Comparison of ENCODE assay signal across 11 mouse cellular contexts in the genomic region with DNA sequence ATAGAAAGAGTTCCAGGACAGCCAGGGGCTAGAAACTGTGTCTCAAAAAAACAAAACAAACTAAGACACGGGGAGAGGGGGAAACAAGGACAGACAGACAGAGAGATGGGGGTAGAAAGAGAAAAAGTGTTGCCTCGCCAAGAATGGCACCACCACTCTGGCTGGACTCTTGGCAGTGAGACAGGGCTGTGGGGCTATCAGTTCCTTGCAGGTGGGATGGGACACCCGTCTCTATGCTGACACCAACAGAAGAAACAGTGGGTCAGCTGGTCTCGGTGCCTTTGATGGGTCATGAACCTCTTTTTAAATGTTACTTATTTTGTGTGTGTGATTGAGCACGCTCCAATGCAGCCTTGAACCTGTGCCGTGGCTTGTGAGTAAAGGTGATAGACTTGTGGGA. TPM values are rescaled to one million over a fixed set of nuclear protein-coding genes. Genes with fewer than 3 reads are reported as not detected.
A peak's percentile ranks its signal among the peaks of the same experiment; 100 is the strongest.
DNase-seq lines count a peak whose midpoint lies in the region; ATAC-seq and TF ChIP-seq lines count a peak whose summit lies in the region.
"Had no signal": no experiment of that assay in that cellular context is flagged by ENCODE, and none has a peak within 500 bp of the region (broad histone marks: within the 10 kb centered on the region; RNA-seq: fewer than 3 reads in every experiment).

No protein-coding gene starts in this region.

- no peak for ATAC-seq in kidney, embryonic 16.5 days (ENCODE audit: low FRiP score, low TSS enrichment)
- no peak for ATAC-seq in heart, postnatal 0 days (ENCODE audit: insufficient read depth, low read depth)
- ATAC-seq in midbrain, embryonic 16.5 days, result no peak
- ATAC-seq: Patski had no signal

- no peak for TF ChIP-seq EP300 in heart, postnatal 0 days (IDR thresholded peaks at IDR 0.05; ENCODE audit: low read depth)

- 0 out of 2 replicates have a peak overlapping the region, but pooled peaks have one; percentile 81 for H3K9ac ChIP-seq in kidney, embryonic 16.5 days (replicated peaks; ENCODE audit: low read length)
- H3K9ac ChIP-seq in heart, postnatal 0 days (replicated peaks; ENCODE audit: low read depth, low read length), result no peak overlapping the region
- peak overlapping the region; percentile 74 for H3K9ac ChIP-seq in midbrain, embryonic 16.5 days (ENCODE audit: low read depth, low read length)

- H3K9me3 ChIP-seq in kidney, embryonic 16.5 days (ENCODE audit: low read length), result no peaks in the 10 kb centered on the region
- H3K9me3 ChIP-seq in heart, postnatal 0 days (replicated peaks; ENCODE audit: control insufficient read depth, low read length), result no peaks in the 10 kb centered on the region
- no peaks in the 10 kb centered on the region for H3K9me3 ChIP-seq in midbrain, embryonic 16.5 days (replicated peaks; ENCODE audit: control insufficient read depth, low read length, poor library complexity, severe bottlenecking)

- H3K36me3 ChIP-seq in kidney, embryonic 16.5 days (ENCODE audit: insufficient read depth, low read length), result no peaks in the 10 kb centered on the region
- H3K36me3 ChIP-seq in heart, postnatal 0 days (replicated peaks; ENCODE audit: control insufficient read depth, insufficient read depth, low read length), result no peaks in the 10 kb centered on the region
- no peaks in the 10 kb centered on the region for H3K36me3 ChIP-seq in midbrain, embryonic 16.5 days (ENCODE audit: control insufficient read depth, insufficient read depth, low read length)

- DNase-seq in cerebellum, adult 11-12 months, result peak; percentile 26
- DNase-seq in cerebellum, postnatal 4 days (ENCODE audit: low spot score in 2 of 2), result no peak
- DNase-seq in kidney, adult 9 months, result no peak
- DNase-seq in heart, postnatal 0 days (ENCODE audit: low spot score), result no peak
- DNase-seq in left cerebral cortex, adult 9 months (ENCODE audit: low spot score in 2 of 2), result no peak
- DNase-seq in layer of hippocampus, postnatal 10 days (ENCODE audit: low spot score in 2 of 2), result no peak
- DNase-seq: layer of hippocampus, postnatal 36 days; thymus, postnatal 25 days had no signal

- H3K4me2 ChIP-seq in kidney, embryonic 16.5 days (replicated peaks; ENCODE audit: low read depth, low read length), result no peak overlapping the region
- no peak overlapping the region for H3K4me2 ChIP-seq in heart, postnatal 0 days (ENCODE audit: low read depth, low read length)
- H3K4me2 ChIP-seq in midbrain, embryonic 16.5 days (ENCODE audit: low read length), result peak overlapping the region; percentile 93

- H3K4me1 ChIP-seq in kidney, embryonic 16.5 days (ENCODE audit: insufficient read depth, low read length), result peaks cover 22% of the 10 kb centered on the region
- H3K4me1 ChIP-seq in heart, postnatal 0 days (ENCODE audit: control insufficient read depth, insufficient read depth), result no peaks in the 10 kb centered on the region; the same call in 1 of the 2 replicates
- H3K4me1 ChIP-seq in midbrain, embryonic 16.5 days (ENCODE audit: control insufficient read depth, insufficient read depth, low read length), result peaks cover 19% of the 10 kb centered on the region

- H3K4me3 ChIP-seq in kidney, embryonic 16.5 days (ENCODE audit: low read length), result no peak overlapping the region
- no peak overlapping the region for H3K4me3 ChIP-seq in heart, postnatal 0 days (ENCODE audit: low read depth, low read length)
- H3K4me3 ChIP-seq in midbrain, embryonic 16.5 days (ENCODE audit: low read depth, low read length), result no peak overlapping the region

- TF ChIP-seq CTCF in heart, postnatal 0 days (IDR thresholded peaks at IDR 0.05; ENCODE audit: low read depth), result no peak

- no peaks in the 10 kb centered on the region for H3K27me3 ChIP-seq in kidney, embryonic 16.5 days (ENCODE audit: insufficient read depth, low read length)
- no peaks in the 10 kb centered on the region for H3K27me3 ChIP-seq in heart, postnatal 0 days (ENCODE audit: control insufficient read depth, insufficient read depth, low read length)
- H3K27me3 ChIP-seq in midbrain, embryonic 16.5 days (ENCODE audit: control insufficient read depth, insufficient read depth, low read depth, low read length), result no peaks in the 10 kb centered on the region
- H3K27me3 ChIP-seq: Patski had no signal

- peak overlapping the region; percentile 93 for H3K27ac ChIP-seq in kidney, embryonic 16.5 days (ENCODE audit: low read length)
- H3K27ac ChIP-seq in heart, postnatal 0 days (ENCODE audit: low read depth), result peak overlapping the region; percentile 91
- peak overlapping the region; percentile 82 for H3K27ac ChIP-seq in midbrain, embryonic 16.5 days (ENCODE audit: low read length)

- WGBS in kidney, embryonic 16.5 days, result 71% methylated on average over 6 of the region's 6 CpGs
- WGBS in heart, postnatal 0 days, result 70% methylated on average over 6 of the region's 6 CpGs
- 72% methylated on average over 6 of the region's 6 CpGs for WGBS in midbrain, embryonic 16.5 days

RNA-seq across cellular contexts. Expression of a gene that starts 6.8 kb away (rescaled TPM):
- 16.3 and 16.6 TPM in 2 replicates for polyA plus RNA-seq in kidney, embryonic 16.5 days (2015; fragmentation: Nextera tagmentation; extraction: Ambion mirVana)
- 7.3 and 14.8 TPM in 2 replicates for total RNA-seq in heart, postnatal 0 days (2014; rRNA removed; ENCODE audit: low replicate concordance)
- polyA plus RNA-seq in heart, postnatal 0 days (2015; fragmentation: Nextera tagmentation; extraction: Ambion mirVana), result 4.0 and 4.5 TPM in 2 replicates
- polyA plus RNA-seq in midbrain, embryonic 16.5 days (2015; fragmentation: Nextera tagmentation; extraction: Ambion mirVana), result 26.8 and 27.3 TPM in 2 replicates
- total RNA-seq in layer of hippocampus, postnatal 10 days (2021), result 10 to 100 TPM; 28.8 to 30.7 TPM

RNA-seq across cellular contexts. Expression of a gene that starts 9.7 kb away (rescaled TPM):
- polyA plus RNA-seq in kidney, embryonic 16.5 days (2015; fragmentation: Nextera tagmentation; extraction: Ambion mirVana), result 53.7 and 55.3 TPM in 2 replicates
- 99.2 and 113 TPM in 2 replicates for total RNA-seq in heart, postnatal 0 days (2014; rRNA removed; ENCODE audit: low replicate concordance)
- polyA plus RNA-seq in heart, postnatal 0 days (2015; fragmentation: Nextera tagmentation; extraction: Ambion mirVana), result 20.4 and 23.1 TPM in 2 replicates
- 4.8 and 6.0 TPM in 2 replicates for polyA plus RNA-seq in midbrain, embryonic 16.5 days (2015; fragmentation: Nextera tagmentation; extraction: Ambion mirVana)
- 1 to 10 TPM; 8.3 to 9.3 TPM for total RNA-seq in layer of hippocampus, postnatal 10 days (2021)

RNA-seq across cellular contexts. Expression of a gene that starts 26.0 kb away (rescaled TPM):
- 90.1 and 102 TPM in 2 replicates for polyA plus RNA-seq in kidney, embryonic 16.5 days (2015; fragmentation: Nextera tagmentation; extraction: Ambion mirVana)
- 44.8 and 46.8 TPM in 2 replicates for total RNA-seq in heart, postnatal 0 days (2014; rRNA removed; ENCODE audit: low replicate concordance)
- polyA plus RNA-seq in heart, postnatal 0 days (2015; fragmentation: Nextera tagmentation; extraction: Ambion mirVana), result 22.9 and 28.6 TPM in 2 replicates
- polyA plus RNA-seq in midbrain, embryonic 16.5 days (2015; fragmentation: Nextera tagmentation; extraction: Ambion mirVana), result 13.1 TPM in 2 replicates
- 1 to 10 TPM; 6.2 to 7.7 TPM for total RNA-seq in layer of hippocampus, postnatal 10 days (2021)

RNA-seq across cellular contexts. Expression of a gene that starts 32.7 kb away (rescaled TPM):
- polyA plus RNA-seq in kidney, embryonic 16.5 days (2015; fragmentation: Nextera tagmentation; extraction: Ambion mirVana), result 158 and 165 TPM in 2 replicates
- total RNA-seq in heart, postnatal 0 days (2014; rRNA removed; ENCODE audit: low replicate concordance), result 77.2 and 139 TPM in 2 replicates
- 34.9 and 38.0 TPM in 2 replicates for polyA plus RNA-seq in heart, postnatal 0 days (2015; fragmentation: Nextera tagmentation; extraction: Ambion mirVana)
- 97.2 and 103 TPM in 2 replicates for polyA plus RNA-seq in midbrain, embryonic 16.5 days (2015; fragmentation: Nextera tagmentation; extraction: Ambion mirVana)
- 100 to 1,000 TPM; 188 to 191 TPM for total RNA-seq in layer of hippocampus, postnatal 10 days (2021)

RNA-seq across cellular contexts. Expression of a gene that starts 45.8 kb away (rescaled TPM):
- polyA plus RNA-seq in kidney, embryonic 16.5 days (2015; fragmentation: Nextera tagmentation; extraction: Ambion mirVana), result 7.2 and 7.8 TPM in 2 replicates
- 4.1 and 5.6 TPM in 2 replicates for total RNA-seq in heart, postnatal 0 days (2014; rRNA removed; ENCODE audit: low replicate concordance)
- 11.5 and 11.9 TPM in 2 replicates for polyA plus RNA-seq in heart, postnatal 0 days (2015; fragmentation: Nextera tagmentation; extraction: Ambion mirVana)
- polyA plus RNA-seq in midbrain, embryonic 16.5 days (2015; fragmentation: Nextera tagmentation; extraction: Ambion mirVana), result 18.4 and 20.9 TPM in 2 replicates
- total RNA-seq in layer of hippocampus, postnatal 10 days (2021), result 10 to 100 TPM; 20.4 to 21.8 TPM
